Mouse (Mus musculus): ENCODE results near the gene Gm3055. TPM values are rescaled to one million over a fixed set of nuclear protein-coding genes. Genes with fewer than 3 reads are reported as not detected.
"Not testable (repeated sequence)": the region's sequence is repeated elsewhere in the genome, so short reads cannot be mapped to it uniquely, and the experiment has no call there.

Gene Gm3055
- polyA plus RNA-seq (2012; rRNA removed): 6.4 and 8.2 TPM in 2 replicates

- DNase-seq (ENCODE audit: extremely low spot score in 1 of 2, low spot score in 1 of 2): not testable (repeated sequence)
These were observed at the start of gene Gm3055 for GRCm38 (mm10) chr10:81770506-81771403. TSS of gene Gm3055 (minus strand) at chr10:81771161.

DNA sequence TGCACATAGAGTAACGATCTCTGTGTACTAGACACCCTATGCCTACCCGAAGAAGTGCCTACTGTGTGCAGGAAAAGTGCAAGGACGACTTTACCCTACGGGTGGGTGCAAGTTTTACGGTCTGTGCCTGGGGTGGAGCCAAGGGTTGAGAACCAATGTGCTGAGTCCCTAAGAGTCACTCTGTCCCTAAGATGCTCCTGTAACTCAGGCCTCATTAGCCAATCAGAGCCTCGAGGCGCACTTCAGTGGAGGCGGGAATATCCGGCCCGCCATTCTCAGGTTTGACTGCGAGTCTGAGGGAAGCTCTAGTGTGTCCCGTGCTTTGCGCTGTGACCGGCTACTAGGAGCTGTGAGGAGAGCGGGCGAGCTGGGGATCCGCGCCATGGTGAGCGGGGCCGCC is 40.9 kb upstream of the Gm3055 start, which contains the start of gene Gm4767:
Gene Gm4767 (plus strand): TSS at position 288 of the 400 bp plus-strand sequence.
- DNase-seq (ENCODE audit: extremely low spot score in 1 of 2, low spot score in 1 of 2): peak in 1 of 2 experiments; percentile 4

- DNase-seq (ENCODE audit: extremely low spot score in 1 of 2, low spot score in 1 of 2): not testable (repeated sequence)
These were observed 430 bp upstream of the Gm3055 start for GRCm38 (mm10) chr10:81771404-81771777.

DNA sequence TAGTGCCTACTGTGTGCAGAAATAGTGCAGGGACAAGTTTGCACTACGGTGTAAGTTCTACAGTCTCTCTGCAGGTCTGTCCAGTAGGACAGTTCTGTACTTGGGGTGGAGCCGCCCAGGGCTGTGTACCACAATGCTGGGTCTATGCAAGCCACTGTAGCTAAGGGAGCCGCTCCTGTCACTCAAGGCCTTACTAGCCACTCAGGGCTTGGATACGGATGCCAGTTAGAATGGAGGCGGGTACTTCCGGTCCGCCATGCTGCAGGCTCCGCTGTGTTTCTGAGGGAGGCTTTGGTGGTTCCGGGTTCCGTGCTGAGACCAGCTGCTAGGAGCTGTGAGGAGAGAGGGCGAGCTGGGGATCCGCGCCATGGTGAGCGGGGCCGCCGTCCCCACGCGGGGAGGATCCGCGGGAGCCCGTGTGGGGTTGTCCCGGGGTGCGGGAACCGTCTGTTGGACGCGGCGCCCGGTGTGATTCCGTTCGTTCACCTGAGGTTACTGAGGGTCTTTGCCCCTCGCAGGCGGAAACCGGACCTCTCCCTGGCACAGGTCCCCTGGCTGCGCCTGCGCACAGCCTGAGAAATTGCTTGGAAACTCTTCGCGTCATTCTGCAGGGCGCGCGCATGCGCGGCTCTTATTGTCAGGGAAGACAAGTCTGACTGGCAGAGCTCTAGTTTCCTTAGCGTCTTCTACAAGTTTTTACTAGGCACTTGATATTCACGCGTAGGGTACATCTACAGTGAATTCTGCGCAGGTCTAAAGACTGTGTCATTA is 66.2 kb downstream of the Gm3055 start, which contains the start of gene Zfp433:
Gene Zfp433 (plus strand): TSS at position 295 of the 771 bp plus-strand sequence.
- DNase-seq (ENCODE audit: extremely low spot score in 1 of 2, low spot score in 1 of 2): not testable (repeated sequence)

Other genes starting within 250 kb of the Gm3055 start
- gene Gna15, start 246.9 kb downstream of the Gm3055 start, polyA plus RNA-seq (2012; rRNA removed): 2.9 and 3.7 TPM in 2 replicates
- 147 and 150 TPM in 2 replicates for gene Gna11, start 226.0 kb downstream of the Gm3055 start, polyA plus RNA-seq (2012; rRNA removed)
- 867 and 972 TPM in 2 replicates for gene Aes, start 211.7 kb downstream of the Gm3055 start, polyA plus RNA-seq (2012; rRNA removed)
- gene Tle2, start 196.6 kb downstream of the Gm3055 start, polyA plus RNA-seq (2012; rRNA removed): 120 and 136 TPM in 2 replicates
- gene Tle6, start 170.1 kb downstream of the Gm3055 start, polyA plus RNA-seq (2012; rRNA removed): 12.8 and 17.4 TPM in 2 replicates
- 4.1 and 5.2 TPM in 2 replicates for gene BC025920, start 164.9 kb downstream of the Gm3055 start, polyA plus RNA-seq (2012; rRNA removed)
- gene Sirt6, start 143.4 kb downstream of the Gm3055 start, polyA plus RNA-seq (2012; rRNA removed): 33.9 and 36.2 TPM in 2 replicates
- gene Ankrd24, start 142.6 kb downstream of the Gm3055 start, polyA plus RNA-seq (2012; rRNA removed): 106 and 108 TPM in 2 replicates
- 2.9 and 3.3 TPM in 2 replicates for gene Gm10778, start 122.1 kb downstream of the Gm3055 start, polyA plus RNA-seq (2012; rRNA removed)
- gene Zfp433, start 66.3 kb downstream of the Gm3055 start, polyA plus RNA-seq (2012; rRNA removed): 6.4 and 6.5 TPM in 2 replicates
- 0.36 and 0.72 TPM in 2 replicates for gene Gm4767, start 41.0 kb upstream of the Gm3055 start, polyA plus RNA-seq (2012; rRNA removed)
- gene Gm32687, start 92.8 kb upstream of the Gm3055 start, polyA plus RNA-seq (2012; rRNA removed): 3.4 and 5.0 TPM in 2 replicates
- 2.5 and 2.9 TPM in 2 replicates for gene Zfp781, start 159.3 kb upstream of the Gm3055 start, polyA plus RNA-seq (2012; rRNA removed)

Measured in frontal cortex, adult 2 months (tissue).